Mouse (Mus musculus) adrenal gland, postnatal 14 days (tissue): ENCODE measurements around the gene Txndc17. TPM values are rescaled to one million over a fixed set of nuclear protein-coding genes. Genes with fewer than 3 reads are reported as not detected.

Experiments used
- DNase-seq: peaks from one replicate; pipeline ENCODE4 v3.0.0; 2021; ENCODE audit warnings: mixed read lengths
- total RNA-seq: library from RNA; stranded (reverse); gene quantifications from 2 replicates; pipeline ENCODE4 v1.2.3, GENCODE M21; 2021

Gene Txndc17
- total RNA-seq, 1 experiment from 2014 or later: 75.9 TPM

DNA sequence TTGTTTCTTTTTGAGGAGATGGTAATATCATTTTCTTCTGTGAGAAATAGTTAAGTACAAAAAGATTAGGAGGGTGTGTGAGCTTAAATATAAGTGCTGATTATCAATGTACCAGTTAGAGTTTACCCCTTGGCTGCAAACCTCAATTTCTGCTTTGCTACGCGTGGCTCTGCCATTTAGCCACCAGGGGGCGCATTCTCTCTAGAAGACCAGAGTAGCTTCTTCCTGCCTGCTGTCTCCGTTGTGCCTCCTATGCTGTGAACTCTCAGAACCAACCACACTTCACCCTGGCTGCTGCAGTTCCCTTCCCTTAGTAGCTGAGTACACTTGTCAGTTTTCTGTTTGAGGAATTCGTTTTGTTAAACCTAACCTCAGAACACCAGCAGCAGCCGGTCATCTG lies 13.9 kb downstream of the Txndc17 start:
- DNase-seq: peak; percentile 88

DNA sequence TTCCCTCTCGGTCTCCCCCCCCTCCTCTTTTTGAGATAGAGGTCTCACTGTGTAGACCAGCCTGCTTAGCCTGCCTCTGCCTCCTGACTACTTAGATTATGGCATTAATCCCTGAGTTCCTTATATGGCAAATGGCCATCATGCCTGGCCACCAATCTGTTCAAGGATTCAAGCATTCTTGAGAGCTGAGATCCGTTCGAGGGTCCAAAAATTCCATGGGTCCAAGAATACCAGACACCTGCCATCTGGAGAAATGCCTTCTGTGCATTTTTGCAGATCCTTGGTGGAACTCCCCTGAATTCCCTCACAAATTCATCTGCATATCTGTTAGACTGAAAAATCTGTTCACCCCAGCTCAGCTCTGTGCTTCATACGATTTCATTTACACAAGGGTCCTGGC lies 16.1 kb downstream of the Txndc17 start:
- no peak for DNase-seq

DNA sequence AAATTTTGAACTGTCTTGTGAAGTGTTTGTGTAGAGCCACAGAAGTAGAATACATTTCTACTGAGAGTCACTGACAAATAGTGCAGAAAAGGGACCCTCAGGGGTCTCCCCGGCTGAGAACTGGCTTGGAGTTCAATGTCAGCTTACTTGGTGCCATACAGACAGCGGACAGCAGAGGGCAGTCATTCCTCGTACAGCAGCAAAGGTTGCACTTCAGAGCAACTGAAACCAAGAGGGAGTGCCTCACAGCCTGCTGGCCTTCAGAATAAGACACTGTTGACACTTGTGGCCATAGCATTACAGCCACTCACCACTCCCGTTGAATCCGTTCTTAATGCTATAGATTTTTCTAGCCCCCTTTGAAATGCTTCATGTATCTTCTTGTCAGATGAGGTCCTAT lies 17.5 kb downstream of the Txndc17 start:
- DNase-seq: peak; percentile 81

DNA sequence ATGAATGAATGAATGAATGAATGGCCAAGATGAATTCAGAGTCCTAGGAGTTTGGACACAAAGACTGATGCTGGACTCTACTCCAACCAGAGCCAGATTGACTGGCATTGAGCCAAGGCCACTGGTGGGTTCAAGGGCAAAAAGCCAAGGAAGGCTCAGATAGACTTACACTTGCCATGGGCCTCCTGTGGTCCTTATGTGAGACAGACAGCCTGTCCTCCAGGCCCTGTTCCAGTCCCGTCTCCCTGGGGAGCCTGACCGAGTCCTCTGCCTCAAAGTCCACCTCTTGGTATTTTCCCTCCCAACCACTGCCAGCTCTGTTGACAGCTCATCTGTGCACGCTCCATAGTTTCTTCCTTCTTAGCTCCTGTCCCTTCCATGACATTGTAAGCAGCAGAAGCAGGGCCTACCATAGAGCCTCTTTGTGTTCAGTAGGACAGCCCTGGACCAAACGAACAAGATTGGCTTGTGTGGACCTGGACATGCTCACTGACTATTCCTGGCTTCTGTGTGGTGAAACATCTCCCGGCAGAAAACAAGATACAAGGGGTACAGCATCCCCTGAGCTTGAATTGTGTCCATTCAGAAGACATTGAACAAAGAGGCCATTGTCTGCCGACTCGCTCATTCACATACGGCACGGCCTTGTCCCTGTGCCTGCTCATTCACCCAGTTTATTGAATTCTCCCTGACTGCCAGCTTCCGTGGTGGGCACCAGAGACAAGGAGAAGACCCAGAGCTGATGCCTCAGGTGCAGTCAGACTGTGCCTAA lies 18.9 kb downstream of the Txndc17 start:
- peak; percentile 11 for DNase-seq

DNA sequence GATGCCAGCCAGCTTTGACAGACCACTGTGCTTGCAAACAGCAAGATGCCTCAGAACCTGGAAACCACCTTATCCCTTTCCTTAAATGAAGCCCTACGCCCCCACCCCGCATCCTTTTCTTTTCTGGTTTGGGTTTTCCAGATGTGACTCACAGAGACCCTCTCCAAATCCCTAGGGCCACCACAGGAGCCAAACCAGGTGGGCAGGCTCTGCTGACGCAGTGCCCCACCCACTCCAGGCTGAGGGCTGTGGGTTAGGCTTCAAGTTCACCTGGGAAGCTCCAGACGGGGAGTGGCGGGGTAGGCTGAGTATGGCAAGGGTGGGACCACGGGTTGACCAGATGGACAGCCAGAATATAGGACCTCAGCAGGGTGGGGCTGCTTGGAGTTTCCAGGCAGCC lies 19.6 kb downstream of the Txndc17 start:
- no peak for DNase-seq

DNA sequence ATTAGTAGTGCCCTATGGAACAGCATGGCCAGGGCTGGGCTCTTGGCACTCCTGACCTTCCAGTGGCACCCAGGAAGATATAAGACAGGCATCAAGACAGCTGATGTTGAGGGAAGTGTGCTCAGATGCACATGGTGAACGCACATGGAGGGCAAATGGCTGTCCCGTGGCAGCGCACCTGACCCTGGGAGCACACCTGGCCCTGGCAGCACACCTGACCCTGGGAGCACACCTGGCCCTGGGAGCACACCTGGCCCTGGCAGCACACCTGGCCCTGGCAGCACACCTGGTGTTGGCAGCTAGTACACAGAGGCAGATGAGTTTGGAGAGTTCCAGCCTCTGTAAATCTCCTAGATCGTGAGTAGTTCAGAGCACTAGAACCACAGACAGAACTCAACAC lies 21.2 kb downstream of the Txndc17 start:
- no peak for DNase-seq

DNA sequence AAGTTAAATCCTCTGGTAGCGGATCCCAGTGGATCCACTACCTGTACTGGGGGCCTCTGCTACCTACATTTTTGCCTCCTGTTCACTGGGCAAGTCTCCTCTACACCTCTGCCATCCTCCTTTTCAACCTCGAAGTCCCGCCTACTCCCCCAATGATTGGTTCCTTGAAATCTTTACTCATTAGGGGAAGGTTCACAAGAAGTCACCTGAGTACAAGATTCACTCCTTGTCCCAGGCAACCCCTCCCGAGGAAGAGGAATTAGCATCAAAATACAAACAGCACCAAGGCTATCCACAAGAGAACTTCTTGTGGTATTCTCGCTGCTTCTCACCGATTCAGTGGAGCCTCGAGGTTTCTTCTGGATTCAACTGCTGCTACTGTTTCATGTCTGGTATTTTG lies 24.7 kb downstream of the Txndc17 start:
- no peak for DNase-seq

DNA sequence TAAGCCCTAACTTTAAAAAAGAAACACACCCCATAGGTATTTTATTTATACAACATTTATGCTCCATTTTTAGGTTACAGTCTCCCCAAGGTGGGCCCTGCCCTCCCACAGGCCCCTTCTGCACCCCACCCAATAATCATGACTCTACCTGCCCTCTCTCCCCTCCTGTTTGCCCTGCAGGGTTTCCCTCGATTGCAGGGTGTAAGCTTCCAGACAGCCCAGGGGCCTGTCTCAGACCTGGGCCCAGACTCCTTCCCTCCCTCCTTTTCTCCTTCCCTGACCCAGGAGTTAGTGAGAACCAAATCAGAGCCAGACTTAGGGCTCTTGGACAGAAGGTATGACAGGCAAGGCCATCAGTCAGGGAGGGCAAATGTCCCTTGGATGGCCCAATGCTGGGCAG lies 25.6 kb downstream of the Txndc17 start:
- DNase-seq: no peak

DNA sequence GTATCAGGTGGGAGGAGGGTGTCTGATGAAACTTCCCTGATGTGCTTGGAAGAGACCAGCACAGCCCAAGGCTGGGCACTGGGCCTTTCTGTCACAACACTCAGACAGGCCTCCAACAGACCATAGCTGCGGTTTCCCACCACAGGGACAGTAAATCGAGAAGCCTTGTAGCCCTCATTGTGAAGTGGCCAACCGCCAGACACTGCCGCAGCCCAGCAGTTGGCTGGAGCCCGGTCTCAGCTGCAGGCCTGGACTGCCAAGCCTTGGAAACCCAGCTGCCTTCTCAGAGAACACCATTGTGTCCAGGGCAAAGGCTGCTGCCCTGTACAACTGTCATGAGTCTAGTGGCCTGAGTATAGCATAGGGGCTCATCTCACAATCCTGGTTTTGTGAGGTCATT lies 26.7 kb downstream of the Txndc17 start:
- peak; percentile 9 for DNase-seq

DNA sequence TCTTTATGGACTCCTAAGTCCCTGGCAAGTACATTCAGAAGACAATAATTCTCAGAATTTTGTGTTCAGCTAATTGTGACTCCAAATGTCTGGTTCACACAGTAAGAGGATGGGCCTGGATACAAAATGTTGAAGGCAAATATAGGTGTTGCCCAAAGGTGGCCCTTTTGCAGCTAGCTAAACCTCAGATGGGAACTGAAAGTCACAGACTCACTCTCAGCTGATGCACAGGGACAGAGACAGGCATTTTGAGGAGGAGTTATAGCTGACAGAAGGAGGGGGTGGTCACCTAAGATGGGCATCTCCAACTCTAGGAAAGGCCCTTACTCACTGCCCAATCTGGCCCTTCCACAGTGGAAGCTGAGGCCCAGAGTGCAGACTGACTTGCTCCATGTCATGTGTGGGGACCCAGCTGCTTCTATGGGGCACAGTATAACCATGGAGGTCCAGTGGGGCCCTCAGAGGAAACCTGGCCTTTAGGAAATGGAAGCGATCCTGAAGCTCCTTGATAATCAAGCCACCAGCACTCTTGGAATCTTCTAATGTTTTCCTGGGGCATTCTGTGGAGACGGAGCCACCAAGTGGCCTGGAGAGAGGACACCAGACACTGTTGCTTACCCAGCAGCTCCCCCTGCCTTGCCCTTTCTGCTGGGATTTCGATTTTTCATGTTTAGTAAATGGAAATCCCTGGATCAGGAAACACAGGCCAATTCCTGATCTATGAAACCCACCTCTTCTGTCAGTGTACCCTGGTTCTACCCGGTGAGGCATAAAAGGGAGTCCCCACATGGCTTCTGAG lies 32.9 kb downstream of the Txndc17 start:
- DNase-seq: no peak

DNA sequence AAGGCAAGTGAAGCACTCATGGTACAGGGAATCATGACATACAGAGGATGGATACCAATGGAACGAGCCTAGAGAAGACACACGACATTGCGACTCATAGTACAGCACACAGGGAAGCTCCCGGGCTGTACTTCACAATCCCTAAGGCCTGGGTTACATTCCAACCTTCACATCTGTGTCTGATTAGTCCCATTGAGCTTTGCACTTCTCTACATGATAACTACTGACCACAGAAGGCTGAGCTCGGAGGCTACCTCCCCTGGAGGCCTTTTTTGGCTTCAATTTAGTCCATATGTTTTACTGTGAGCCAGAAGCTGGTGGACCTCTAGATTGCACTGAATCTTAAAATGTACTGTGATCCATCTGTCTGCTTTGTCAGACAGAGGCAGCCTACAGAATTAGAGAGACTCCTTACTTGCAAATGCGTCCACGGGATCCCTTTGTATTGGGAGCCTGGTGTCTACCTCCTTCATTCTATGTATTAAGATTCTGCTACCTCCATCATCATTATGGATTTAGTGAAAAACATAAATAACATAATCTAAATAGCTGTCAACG lies 37.9 kb downstream of the Txndc17 start:
- no peak for DNase-seq

DNA sequence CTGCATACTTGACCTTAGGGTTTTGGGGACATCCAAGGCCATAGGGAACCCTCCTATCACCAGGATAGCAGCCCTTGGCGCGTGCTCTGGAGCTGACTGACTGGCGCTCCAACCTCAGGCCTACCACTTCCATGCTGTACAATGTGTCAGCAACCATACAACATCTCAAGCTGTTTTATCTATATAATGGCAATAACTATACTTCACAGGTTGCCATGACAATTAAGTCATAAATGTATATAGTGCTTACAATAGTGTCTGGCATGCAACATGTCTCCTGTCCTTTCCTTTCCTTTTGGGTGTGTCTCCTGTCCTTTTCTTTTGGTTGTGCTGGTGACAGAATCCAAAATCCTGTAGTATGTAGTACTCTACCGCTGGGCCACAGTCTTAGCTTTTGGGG lies 48.3 kb downstream of the Txndc17 start:
- no peak for DNase-seq

DNA sequence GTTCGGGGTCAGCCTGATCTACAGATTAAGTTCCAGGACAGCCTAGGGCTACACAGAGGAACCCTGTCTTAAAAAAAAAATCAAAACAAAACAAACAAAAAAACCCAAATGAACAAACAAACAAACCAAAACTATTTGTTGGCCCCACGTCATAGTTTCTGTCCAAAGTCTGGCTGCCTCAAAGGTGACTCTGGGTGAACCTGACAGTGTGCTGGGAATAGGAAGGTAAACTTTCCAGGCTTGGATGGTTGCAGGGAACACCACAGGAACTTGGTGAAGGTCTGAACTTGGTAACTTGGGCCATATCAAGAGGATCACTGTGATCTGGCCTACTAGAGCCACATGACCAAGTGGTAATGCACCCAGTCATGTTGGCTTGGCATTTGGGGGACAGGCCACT lies 49.1 kb downstream of the Txndc17 start:
- no peak for DNase-seq

Other genes starting within 250 kb of the Txndc17 start
- 0.15 and 0.41 TPM in 2 replicates for gene Aipl1, start 170.0 kb upstream of the Txndc17 start, total RNA-seq
- 13.2 and 13.4 TPM in 2 replicates for gene Pimreg, start 165.5 kb upstream of the Txndc17 start, total RNA-seq
- gene Pitpnm3, start 71.8 kb upstream of the Txndc17 start, total RNA-seq: 0.63 and 1.4 TPM in 2 replicates
- 0.78 and 1.4 TPM in 2 replicates for gene Gm43951, start 707 bp upstream of the Txndc17 start, total RNA-seq
- 8.1 and 9.4 TPM in 2 replicates for gene 4933427D14Rik, start 88 bp upstream of the Txndc17 start, total RNA-seq
- 12.3 and 13.6 TPM in 2 replicates for gene Med31, start 8.0 kb downstream of the Txndc17 start, total RNA-seq
- 0.11 and 0.15 TPM in 2 replicates for gene Slc13a5, start 59.7 kb downstream of the Txndc17 start, total RNA-seq
- 15.3 and 16.5 TPM in 2 replicates for gene Xaf1, start 94.1 kb downstream of the Txndc17 start, total RNA-seq
- gene Fbxo39, start 106.9 kb downstream of the Txndc17 start, total RNA-seq: not detected in 2 replicates
- gene Tekt1, start 154.9 kb downstream of the Txndc17 start, total RNA-seq: not detected in 2 replicates
- 4.1 and 5.4 TPM in 2 replicates for gene Smtnl2, start 204.2 kb downstream of the Txndc17 start, total RNA-seq
- gene Ggt6, start 228.0 kb downstream of the Txndc17 start, total RNA-seq: 1.7 and 2.8 TPM in 2 replicates
- 85.6 and 101 TPM in 2 replicates for gene Mybbp1a, start 233.8 kb downstream of the Txndc17 start, total RNA-seq